Mouse (Mus musculus): ENCODE measurements around the gene Ctc1.

- TF ChIP-seq POLR2A (IDR thresholded peaks at IDR 0.05; ENCODE audit: low read depth, low read length) (no peak), CTCF (IDR thresholded peaks at IDR 0.05; ENCODE audit: extremely low read depth, insufficient read length, insufficient replicate concordance, low read depth, low read length) (no peak)
These were observed 1.0 kb downstream of the Ctc1 start for GRCm38 (mm10) chr11:69016755-69017154.
